Mouse (Mus musculus) skeletal muscle tissue, adult 2 months (tissue): Measurements from ENCODE around the gene 3110082J24Rik.
"Not testable (repeated sequence)": the region's sequence is repeated elsewhere in the genome, so short reads cannot be mapped to it uniquely, and the experiment has no call there.

Experiments used
- DNase-seq: peaks from one replicate; pipeline ENCODE4 v3.0.0-alpha.2; 2012; ENCODE audit warnings: low read depth, low spot score

The 3110082J24Rik gene

GRCm38 (mm10) chr5:30072825-30073821 is 32.8 kb downstream of the 3110082J24Rik start, which contains the start of gene Tyms:
Tyms (minus strand) TSS chr5:30073617.
- peak; percentile 40 for DNase-seq

GRCm38 (mm10) chr5:30072377-30072776 is 33.5 kb downstream of the 3110082J24Rik start:
- DNase-seq = no peak

DNA sequence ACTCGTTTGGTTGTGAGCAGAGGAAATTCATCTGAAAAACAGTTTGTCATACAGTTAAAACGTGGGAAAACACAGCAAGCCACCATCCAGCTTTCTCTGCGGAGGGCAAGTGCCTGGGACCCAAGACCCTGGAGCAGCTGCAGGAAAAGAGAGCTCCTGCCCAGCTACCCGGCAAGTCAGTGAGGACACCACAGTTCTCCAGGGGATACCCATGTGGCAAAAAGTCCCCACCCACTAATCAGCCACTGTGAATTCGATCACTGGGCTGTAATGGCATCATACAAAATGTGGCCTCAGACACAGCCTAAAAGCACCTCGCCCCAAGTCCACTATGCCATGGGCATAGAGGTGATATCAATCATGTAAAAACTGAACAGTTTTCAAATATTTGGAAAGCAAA is 34.2 kb downstream of the 3110082J24Rik start:
- DNase-seq = no peak

GRCm38 (mm10) chr5:30067726-30068125 is 38.2 kb downstream of the 3110082J24Rik start:
- DNase-seq = no peak

- not testable (repeated sequence) for DNase-seq
Measured at GRCm38 (mm10) chr5:30059607-30060006, 46.3 kb downstream of the 3110082J24Rik start.

GRCm38 (mm10) chr5:30058216-30058731 is 47.6 kb downstream of the 3110082J24Rik start:
- no peak for DNase-seq
